ENCODE assay signal across 13 mouse cellular contexts in the genomic region with DNA sequence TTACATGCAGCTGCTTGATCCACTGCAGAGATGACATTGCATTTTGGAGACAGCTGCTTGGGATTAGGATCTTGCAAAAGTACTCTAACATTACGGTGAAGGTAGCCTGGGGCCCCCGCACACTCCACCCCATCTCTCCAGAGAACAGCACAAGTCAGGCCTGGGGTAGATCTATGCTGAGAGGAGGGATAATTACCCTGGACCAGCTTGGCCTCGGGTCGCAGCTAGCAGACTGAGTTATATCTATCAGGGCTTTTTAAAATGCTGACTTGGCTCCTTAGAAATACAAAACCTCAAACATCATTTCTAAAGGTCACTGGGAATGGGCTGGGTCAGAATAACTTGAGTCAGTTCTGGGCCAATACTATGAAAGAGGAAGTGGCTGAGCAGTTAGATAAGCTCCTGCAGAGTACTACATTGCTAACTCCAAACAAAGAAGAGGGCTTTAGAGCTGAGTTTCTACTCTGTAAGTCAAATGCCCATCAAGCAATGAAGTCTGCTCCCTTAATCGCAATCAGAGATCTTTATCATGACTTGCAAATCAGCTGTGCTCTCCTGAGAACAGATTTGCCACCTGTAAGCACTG. TPM values are rescaled to one million over a fixed set of nuclear protein-coding genes. Genes with fewer than 3 reads are reported as not detected.
DNase-seq lines count a peak whose midpoint lies in the region; ATAC-seq and TF ChIP-seq lines count a peak whose summit lies in the region.
"Had no signal": no experiment of that assay in that cellular context is flagged by ENCODE, and none has a peak within 500 bp of the region (broad histone marks: within the 10 kb centered on the region; RNA-seq: fewer than 3 reads in every experiment).

No protein-coding gene starts in this region.

- WGBS in embryonic facial prominence, embryonic 10.5 days, result 41% methylated on average over 5 of the region's 5 CpGs
- WGBS in liver, embryonic 14.5 days (ENCODE audit: insufficient replicate concordance), result 14% methylated on average over 5 of the region's 5 CpGs

- 0 out of 2 replicates have a peak overlapping the region, but pooled peaks have one; percentile 4 for H3K27ac ChIP-seq in embryonic facial prominence, embryonic 10.5 days (replicated peaks)
- no peak overlapping the region for H3K27ac ChIP-seq in liver, embryonic 14.5 days
- H3K27ac ChIP-seq: heart, embryonic 15.5 days; limb, embryonic 12.5 days had no signal

- TF ChIP-seq CTCF in liver, embryonic 14.5 days (IDR thresholded peaks at IDR 0.05; ENCODE audit: low read depth), result no peak

- no peak overlapping the region for H3K4me3 ChIP-seq in embryonic facial prominence, embryonic 10.5 days
- H3K4me3 ChIP-seq in liver, embryonic 14.5 days (ENCODE audit: insufficient read depth in 1 of 2, low read depth in 2 of 2, low read length in 2 of 2), result no peak overlapping the region
- H3K4me3 ChIP-seq: heart, embryonic 15.5 days; limb, embryonic 12.5 days had no signal

- no peak overlapping the region for H3K9ac ChIP-seq in liver, embryonic 14.5 days (replicated peaks)
- H3K9ac ChIP-seq: heart, embryonic 15.5 days; limb, embryonic 12.5 days had no signal

- no peak for TF ChIP-seq EP300 in liver, embryonic 14.5 days (IDR thresholded peaks at IDR 0.05; ENCODE audit: low read depth)

- H3K36me3 ChIP-seq in embryonic facial prominence, embryonic 10.5 days (replicated peaks), result peaks cover 43% of the 10 kb centered on the region
- peaks cover 5% of the 10 kb centered on the region for H3K36me3 ChIP-seq in liver, embryonic 14.5 days (replicated peaks; ENCODE audit: control insufficient read depth, insufficient read depth, low read depth)

- peak; percentile 67 for ATAC-seq in liver, embryonic 14.5 days (ENCODE audit: insufficient read depth)
- ATAC-seq: forebrain, embryonic 16.5 days had no signal

- no peak overlapping the region for H3K4me2 ChIP-seq in liver, embryonic 14.5 days (ENCODE audit: low read depth)
- H3K4me2 ChIP-seq: heart, embryonic 15.5 days; limb, embryonic 12.5 days had no signal

- peaks cover 29% of the 10 kb centered on the region for H3K4me1 ChIP-seq in embryonic facial prominence, embryonic 10.5 days
- H3K4me1 ChIP-seq in liver, embryonic 14.5 days (replicated peaks; ENCODE audit: control insufficient read depth in 2 of 2, insufficient read depth in 2 of 2, low read length in 1 of 2), result peaks cover 0 to 3% of the 10 kb centered on the region in 2 experiments; a peak in 2 of 4 replicates

- no peaks in the 10 kb centered on the region for H3K9me3 ChIP-seq in embryonic facial prominence, embryonic 10.5 days
- no peaks in the 10 kb centered on the region for H3K9me3 ChIP-seq in liver, embryonic 14.5 days (ENCODE audit: control insufficient read depth, low read length)
- H3K9me3 ChIP-seq: heart, embryonic 15.5 days; limb, embryonic 12.5 days had no signal

- DNase-seq in embryo, embryonic 10 days (ENCODE audit: low spot score), result peak; percentile 9
- no peak for DNase-seq in embryo, embryonic 9.5 days (ENCODE audit: extremely low spot score)
- DNase-seq in CD4-positive helper T cell, adult 2 months (ENCODE audit: low read depth, low spot score), result peak; percentile 9
- peak; percentile 76 for DNase-seq in embryonic facial prominence, embryonic 10.5 days (ENCODE audit: low spot score)
- DNase-seq in liver, embryonic 14.5 days (ENCODE audit: low read depth in 3 of 3, low spot score in 3 of 3), result no peak
- no peak for DNase-seq in cerebellum, adult 18-20 months
- no peak for DNase-seq in T-cell, adult 2 months (ENCODE audit: low spot score)
- DNase-seq in gastrocnemius, postnatal 25 days, result no peak
- DNase-seq: adrenal gland, adult 8-10 months; cerebellum, adult 8-10 months had no signal

- H3K27me3 ChIP-seq in embryonic facial prominence, embryonic 10.5 days (replicated peaks; ENCODE audit: low read depth, poor library complexity, severe bottlenecking), result no peaks in the 10 kb centered on the region
- H3K27me3 ChIP-seq in liver, embryonic 14.5 days (ENCODE audit: control insufficient read depth, insufficient read depth, low read length), result no peaks in the 10 kb centered on the region
- H3K27me3 ChIP-seq: heart, embryonic 15.5 days; limb, embryonic 12.5 days had no signal

RNA-seq across cellular contexts. Expression of a gene that starts 19.9 kb away (rescaled TPM):
- polyA plus RNA-seq in embryonic facial prominence, embryonic 10.5 days (2016; fragmentation: Nextera tagmentation; extraction: Ambion mirVana), result 28.5 and 29.1 TPM in 2 replicates
- 1.9 and 2.4 TPM in 2 replicates for polyA plus RNA-seq in liver, embryonic 14.5 days (2012; rRNA removed)
- polyA plus RNA-seq in liver, embryonic 14.5 days (2014; fragmentation: Nextera tagmentation; extraction: Ambion mirVana), result 3.3 and 4.2 TPM in 2 replicates
- total RNA-seq in gastrocnemius, postnatal 25 days (2021), result 1 to 10 TPM; 1.8 to 2.4 TPM

Comparison
In these comparisons a context has a peak if more than half of its experiments do, and no peak if none do; other contexts are left out.
1. DNase-seq: peak in embryo, embryonic 10 days (single experiment), CD4-positive helper T cell, adult 2 months (single experiment) and embryonic facial prominence, embryonic 10.5 days (single experiment); none in embryo, embryonic 9.5 days (single experiment), liver, embryonic 14.5 days (0 of 3), cerebellum, adult 18-20 months (0 of 2), T-cell, adult 2 months (single experiment) and gastrocnemius, postnatal 25 days (single experiment).